Mouse (Mus musculus): ENCODE measurements around the gene Foxe1. TPM values are rescaled to one million over a fixed set of nuclear protein-coding genes. Genes with fewer than 3 reads are reported as not detected.

The Foxe1 gene
- polyA plus RNA-seq (2014; fragmentation: Illumina TruSeq; extraction: RNeasy Lipid Tissue Mini Kit (QIAGEN cat#74804); ENCODE audit: low read depth, low replicate concordance): not detected

GRCm38 (mm10) chr4:46343596-46344260, at the start of gene Foxe1:
TSS of gene Foxe1 (plus strand) at chr4:46343609.

GRCm38 (mm10) chr4:46389013-46389611, 45.7 kb downstream of the Foxe1 start, which contains the start of gene Trmo:
TSS of gene Trmo (minus strand) at chr4:46389437.

Other genes with a start within 250 kb of the Foxe1 start
- gene Ncbp1, start 205.0 kb upstream of the Foxe1 start, polyA plus RNA-seq (2014; fragmentation: Illumina TruSeq; extraction: RNeasy Lipid Tissue Mini Kit (QIAGEN cat#74804); ENCODE audit: low read depth, low replicate concordance): 43.2 TPM
- gene Tstd2, start 204.9 kb upstream of the Foxe1 start, polyA plus RNA-seq (2014; fragmentation: Illumina TruSeq; extraction: RNeasy Lipid Tissue Mini Kit (QIAGEN cat#74804); ENCODE audit: low read depth, low replicate concordance): 32.4 TPM
- 58.1 TPM for gene Xpa, start 147.3 kb upstream of the Foxe1 start, polyA plus RNA-seq (2014; fragmentation: Illumina TruSeq; extraction: RNeasy Lipid Tissue Mini Kit (QIAGEN cat#74804); ENCODE audit: low read depth, low replicate concordance)
- gene Trmo, start 45.8 kb downstream of the Foxe1 start, polyA plus RNA-seq (2014; fragmentation: Illumina TruSeq; extraction: RNeasy Lipid Tissue Mini Kit (QIAGEN cat#74804); ENCODE audit: low read depth, low replicate concordance): 0.69 TPM
- gene Hemgn, start 69.9 kb downstream of the Foxe1 start, polyA plus RNA-seq (2014; fragmentation: Illumina TruSeq; extraction: RNeasy Lipid Tissue Mini Kit (QIAGEN cat#74804); ENCODE audit: low read depth, low replicate concordance): not detected
- gene Anp32b, start 107.3 kb downstream of the Foxe1 start, polyA plus RNA-seq (2014; fragmentation: Illumina TruSeq; extraction: RNeasy Lipid Tissue Mini Kit (QIAGEN cat#74804); ENCODE audit: low read depth, low replicate concordance): 231 TPM
- gene Nans, start 145.6 kb downstream of the Foxe1 start, polyA plus RNA-seq (2014; fragmentation: Illumina TruSeq; extraction: RNeasy Lipid Tissue Mini Kit (QIAGEN cat#74804); ENCODE audit: low read depth, low replicate concordance): 90.6 TPM
- gene Trim14, start 192.5 kb downstream of the Foxe1 start, polyA plus RNA-seq (2014; fragmentation: Illumina TruSeq; extraction: RNeasy Lipid Tissue Mini Kit (QIAGEN cat#74804); ENCODE audit: low read depth, low replicate concordance): 22.9 TPM

Measured in sigmoid colon, adult 10 weeks (tissue).